Mouse (Mus musculus) embryonic facial prominence, embryonic 14.5 days (tissue): ENCODE results near the gene Sult4a1. TPM values are rescaled to one million over a fixed set of nuclear protein-coding genes. Genes with fewer than 3 reads are reported as not detected.

Source experiments
- ATAC-seq: fragments of 200-750 bp; cut with Nextera tagmentation; 2 replicates; pipeline ENCODE4 v1.8.0; 2017; ENCODE audit warnings: low read depth, moderate number of reproducible peaks, moderate TSS enrichment
- DNase-seq: peaks from one replicate; pipeline ENCODE4 v3.0.0-alpha.2; 2015; ENCODE audit warnings: low spot score
- H3K27ac ChIP-seq: fragments of 300-500 bp; sonication (generic); replicated peaks from 2 replicates; pipeline ENCODE4 v1.5.1; 2014; ENCODE audit warnings: low read depth, mild to moderate bottlenecking, low read length, moderate library complexity
- H3K27me3 ChIP-seq: fragments of 300-500 bp; sonication (generic); replicated peaks from 2 replicates; pipeline ENCODE4 v1.6.1; 2014; ENCODE audit warnings: low read length; ENCODE audit not compliant: control insufficient read depth, insufficient read depth
- H3K36me3 ChIP-seq: fragments of 300-500 bp; sonication (generic); 2 replicates; pipeline ENCODE4 v1.6.1; 2014; ENCODE audit warnings: low read length, mixed read lengths; ENCODE audit not compliant: control insufficient read depth, insufficient read depth
- H3K4me1 ChIP-seq: fragments of 300-500 bp; sonication (generic); 2 replicates; pipeline ENCODE4 v1.6.1; 2014; ENCODE audit warnings: antibody characterized with exemption, low read length; ENCODE audit not compliant: control insufficient read depth, insufficient read depth
- H3K4me2 ChIP-seq: fragments of 300-500 bp; sonication (generic); 2 replicates; pipeline ENCODE4 v1.6.1; 2014; ENCODE audit warnings: low read depth, mild to moderate bottlenecking, low read length, moderate library complexity, mixed read lengths
- H3K4me3 ChIP-seq: fragments of 300-500 bp; sonication (generic); 2 replicates; pipeline ENCODE4 v1.5.1; 2014; ENCODE audit warnings: low read depth, mild to moderate bottlenecking, low read length
- H3K9ac ChIP-seq: fragments of 300-500 bp; sonication (generic); 2 replicates; pipeline ENCODE4 v1.6.1; 2014; ENCODE audit warnings: low read depth, mild to moderate bottlenecking, low read length, moderate library complexity, mixed read lengths
- H3K9me3 ChIP-seq: fragments of 300-500 bp; sonication (generic); 2 replicates; pipeline ENCODE4 v1.6.1; 2016; ENCODE audit warnings: low read length; ENCODE audit not compliant: control insufficient read depth
- WGBS: fragments of 180-500 bp; shearing (Covaris S2); extraction: QIAGEN DNeasy Blood & Tissue Kit; methylation state at CpG from one replicate; pipeline ENCODE4 v1.1.7; 2014; 5-methylcytosine and 5-hydroxymethylcytosine counted together
- polyA plus RNA-seq: library from polyadenylated mRNA; unstranded; fragments of >200 nt; fragmentation: Nextera tagmentation; extraction: Ambion mirVana; gene quantifications from 2 replicates; pipeline ENCODE4 v1.2.1, GENCODE M21; 2014

The Sult4a1 gene
- polyA plus RNA-seq, 1 experiment from 2014 or later = 8.8 TPM

DNA sequence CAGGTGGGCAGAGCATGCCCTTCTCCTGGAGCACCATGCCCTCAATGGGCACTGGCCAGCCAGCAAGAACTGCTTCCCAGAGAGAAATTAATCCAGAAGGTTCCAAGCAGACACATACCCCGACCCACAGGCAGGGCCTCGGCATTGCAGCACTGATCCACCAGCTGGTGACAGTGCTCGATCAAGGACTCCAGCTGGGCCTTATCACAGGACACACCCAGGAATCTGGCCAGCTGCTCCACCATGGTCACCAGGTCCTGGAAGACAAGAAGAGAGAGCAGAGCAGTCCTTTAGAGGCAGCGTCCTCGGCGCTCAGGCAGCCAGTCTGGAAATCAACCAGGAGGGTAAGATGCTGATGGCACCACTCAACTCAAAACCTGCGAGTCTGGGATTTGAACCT is 25.5 kb downstream of the Sult4a1 start:
- ATAC-seq (no peak), DNase-seq (no peak)
- no peaks in the 10 kb centered on the region for H3K9me3 ChIP-seq
- no peak overlapping the region for H3K4me2 ChIP-seq
- H3K9ac ChIP-seq = no peak overlapping the region
- H3K36me3 ChIP-seq = no peaks in the 10 kb centered on the region
- H3K4me3 ChIP-seq = no peak overlapping the region
- H3K27ac ChIP-seq = no peak overlapping the region
- H3K27me3 ChIP-seq = no peaks in the 10 kb centered on the region
- no peaks in the 10 kb centered on the region for H3K4me1 ChIP-seq
- 73% methylated on average over 7 of the region's 7 CpGs for WGBS

- 66% methylated on average over 2 of the region's 2 CpGs for WGBS
- Histone ChIP-seq H3K27me3 (0 out of 2 replicates have a peak, but pooled peaks cover 4% of the 10 kb centered on the region), H3K9me3 (no peaks in the 10 kb centered on the region)
Observed at GRCm38 (mm10) chr15:84079519-84079918, 26.0 kb downstream of the Sult4a1 start.

GRCm38 (mm10) chr15:84078667-84079066 is 26.9 kb downstream of the Sult4a1 start:
- Histone ChIP-seq H3K9me3 (no peaks in the 10 kb centered on the region), H3K27ac (no peak overlapping the region), H3K4me1 (no peaks in the 10 kb centered on the region), H3K27me3 (0 out of 2 replicates have a peak, but pooled peaks cover 4% of the 10 kb centered on the region), H3K9ac (no peak overlapping the region), H3K36me3 (no peaks in the 10 kb centered on the region), H3K4me3 (no peak overlapping the region), H3K4me2 (no peak overlapping the region)
- 77% methylated on average over 13 of the region's 13 CpGs for WGBS
- DNase-seq (no peak), ATAC-seq (no peak)

More at GRCm38 (mm10) chr15:84079519-84079918, 26.0 kb downstream of the Sult4a1 start:
- ATAC-seq (no peak), DNase-seq (no peak)
- H3K4me1 ChIP-seq = no peaks in the 10 kb centered on the region
- no peak overlapping the region for H3K4me3 ChIP-seq
- H3K9ac ChIP-seq = no peak overlapping the region
- no peak overlapping the region for H3K4me2 ChIP-seq
- no peak overlapping the region for H3K27ac ChIP-seq
- no peaks in the 10 kb centered on the region for H3K36me3 ChIP-seq

GRCm38 (mm10) chr15:84077151-84077550 is 28.4 kb downstream of the Sult4a1 start:
- H3K27me3 ChIP-seq = peaks cover 12% of the 10 kb centered on the region; the same call in 1 of the 2 replicates
- ATAC-seq (no peak), DNase-seq (no peak)
- no peaks in the 10 kb centered on the region for H3K36me3 ChIP-seq
- no peak overlapping the region for H3K27ac ChIP-seq
- H3K4me1 ChIP-seq = no peaks in the 10 kb centered on the region
- H3K9ac ChIP-seq = no peak overlapping the region
- H3K9me3 ChIP-seq = no peaks in the 10 kb centered on the region
- H3K4me2 ChIP-seq = no peak overlapping the region
- 57% methylated on average over 17 of the region's 17 CpGs for WGBS
- H3K4me3 ChIP-seq = no peak overlapping the region

DNA sequence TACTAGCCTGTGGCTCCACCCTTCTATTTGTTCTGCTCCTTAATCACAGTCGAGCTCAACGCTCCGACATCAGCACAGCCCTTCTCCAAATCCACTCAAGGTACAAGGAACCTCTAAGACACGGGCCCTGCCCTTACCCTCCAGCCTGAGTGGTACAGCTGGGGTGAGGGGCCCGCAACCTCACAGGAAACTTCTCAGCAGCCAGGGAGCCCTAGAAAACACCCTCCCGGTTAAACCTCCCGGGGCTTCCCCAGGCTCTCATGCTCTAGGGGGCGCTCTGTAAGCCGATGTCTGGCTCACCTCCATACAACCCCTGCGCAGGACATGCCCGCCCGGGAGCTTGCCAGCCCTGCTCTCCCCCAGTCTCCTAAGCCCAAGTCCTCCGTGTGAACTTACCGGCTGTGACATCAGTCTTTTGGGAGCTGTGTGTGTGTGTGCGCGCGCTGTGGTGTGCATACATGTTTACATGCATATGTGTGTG is 30.8 kb downstream of the Sult4a1 start:
- H3K27ac ChIP-seq = no peak overlapping the region
- peak; percentile 19; the same call in 1 of the 2 replicates for ATAC-seq
- WGBS = 22% methylated on average over 17 of the region's 17 CpGs
- no peaks in the 10 kb centered on the region for H3K9me3 ChIP-seq
- no peak for DNase-seq
- no peak overlapping the region for H3K4me2 ChIP-seq
- H3K4me3 ChIP-seq = no peak overlapping the region
- no peak overlapping the region for H3K9ac ChIP-seq
- H3K27me3 ChIP-seq = peaks cover 24% of the 10 kb centered on the region; the same call in 1 of the 2 replicates
- H3K36me3 ChIP-seq = no peaks in the 10 kb centered on the region
- no peaks in the 10 kb centered on the region; the same call in 1 of the 2 replicates for H3K4me1 ChIP-seq

GRCm38 (mm10) chr15:84073911-84074704 is 31.4 kb downstream of the Sult4a1 start:
- Histone ChIP-seq H3K27me3 (peaks cover 29% of the 10 kb centered on the region), H3K4me2 (no peak overlapping the region), H3K9ac (no peak overlapping the region)

DNA sequence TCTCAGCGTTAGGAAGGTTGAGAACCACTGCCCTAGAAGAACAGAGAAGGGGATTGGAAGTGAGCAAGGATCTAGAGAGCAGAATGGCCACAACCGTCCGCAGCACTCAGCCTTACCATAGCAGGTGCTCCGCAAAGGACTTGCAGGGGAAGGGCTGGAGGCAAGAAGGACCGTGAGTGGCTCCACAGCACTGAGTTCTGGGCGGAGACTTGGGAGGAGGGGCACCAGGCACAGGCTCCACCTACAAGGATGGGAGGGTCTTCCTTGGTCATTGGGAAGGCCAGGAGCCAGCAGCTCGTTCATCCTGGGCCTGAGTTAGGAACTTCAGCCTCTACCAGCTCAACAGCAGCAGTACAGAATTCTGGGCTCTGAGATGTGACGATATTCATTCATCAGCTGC is 32.5 kb downstream of the Sult4a1 start:
- H3K9ac ChIP-seq = no peak overlapping the region
- H3K36me3 ChIP-seq = no peaks in the 10 kb centered on the region
- H3K4me1 ChIP-seq = no peaks in the 10 kb centered on the region; the same call in 1 of the 2 replicates
- no peak overlapping the region for H3K27ac ChIP-seq
- WGBS = 21% methylated on average over 8 of the region's 8 CpGs
- no peak overlapping the region for H3K4me3 ChIP-seq
- ATAC-seq (no peak), DNase-seq (no peak)
- H3K27me3 ChIP-seq = peaks cover 39% of the 10 kb centered on the region
- no peak overlapping the region for H3K4me2 ChIP-seq
- H3K9me3 ChIP-seq = no peaks in the 10 kb centered on the region

More at GRCm38 (mm10) chr15:84073911-84074704, 31.4 kb downstream of the Sult4a1 start:
- no peaks in the 10 kb centered on the region for H3K36me3 ChIP-seq
- ATAC-seq (no peak), DNase-seq (peak; percentile 50)
- H3K27ac ChIP-seq = no peak overlapping the region
- WGBS = 8% methylated on average over 13 of the region's 15 CpGs
- no peaks in the 10 kb centered on the region; the same call in 1 of the 2 replicates for H3K4me1 ChIP-seq
- no peak overlapping the region for H3K4me3 ChIP-seq
- H3K9me3 ChIP-seq = no peaks in the 10 kb centered on the region

DNA sequence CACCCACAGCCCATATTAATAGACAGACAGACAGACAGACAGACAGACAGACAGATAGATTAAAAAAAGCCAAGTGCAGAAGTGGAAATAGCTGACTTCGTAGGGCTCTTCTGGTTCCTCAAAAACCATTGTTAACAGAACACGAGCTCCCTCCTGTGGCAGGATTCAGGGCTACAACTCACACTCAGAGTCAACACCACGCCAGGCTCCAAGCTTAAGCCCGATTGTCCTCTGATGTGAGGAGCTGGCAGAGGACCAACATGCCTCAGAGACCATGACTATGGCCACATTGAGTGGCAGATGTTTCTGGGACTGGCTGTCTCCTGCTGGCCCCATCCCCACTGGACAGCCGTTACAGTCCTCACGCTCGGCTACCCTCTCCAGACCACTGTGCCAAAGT is 33.3 kb downstream of the Sult4a1 start:
- Histone ChIP-seq H3K27ac (no peak overlapping the region), H3K4me3 (no peak overlapping the region), H3K9me3 (no peaks in the 10 kb centered on the region), H3K27me3 (peaks cover 45% of the 10 kb centered on the region), H3K4me2 (no peak overlapping the region), H3K36me3 (no peaks in the 10 kb centered on the region), H3K4me1 (no peaks in the 10 kb centered on the region; the same call in 1 of the 2 replicates), H3K9ac (no peak overlapping the region)
- ATAC-seq (no peak), DNase-seq (peak; percentile 65)
- WGBS = 48% methylated on average over 5 of the region's 7 CpGs
